ENCODE assay signal across 12 mouse cellular contexts in the genomic region with DNA sequence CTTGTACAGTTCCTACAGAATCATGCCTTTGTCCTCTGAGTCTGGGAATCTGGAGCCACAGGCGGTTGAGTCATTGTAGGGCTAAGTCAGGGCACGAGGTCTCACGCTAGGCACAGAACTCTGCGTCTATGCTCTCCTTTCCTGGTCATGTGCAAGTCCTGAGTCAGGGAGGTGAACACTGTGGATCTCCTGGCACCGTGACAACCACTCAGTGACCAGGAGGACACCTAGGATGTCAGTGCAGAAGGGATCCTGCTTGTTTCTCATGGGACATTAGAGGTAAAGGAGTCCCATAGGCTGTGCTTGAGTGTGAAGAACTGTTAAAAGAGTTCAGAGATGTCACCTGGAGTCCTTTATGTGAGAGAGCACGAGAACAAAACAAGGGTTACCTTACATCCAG. TPM values are rescaled to one million over a fixed set of nuclear protein-coding genes. Genes with fewer than 3 reads are reported as not detected.
"Had no signal": no experiment of that assay in that cellular context is flagged by ENCODE, and none has a peak within 500 bp of the region (broad histone marks: within the 10 kb centered on the region; RNA-seq: fewer than 3 reads in every experiment).

No protein-coding gene starts in this region.

- H3K9ac ChIP-seq: limb, embryonic 12.5 days; midbrain, embryonic 13.5 days; stomach, embryonic 15.5 days had no signal

- ATAC-seq: midbrain, embryonic 13.5 days had no signal

- H3K27me3 ChIP-seq: limb, embryonic 12.5 days; midbrain, embryonic 13.5 days; stomach, embryonic 15.5 days had no signal

- H3K27ac ChIP-seq: layer of hippocampus, adult 2 months; limb, embryonic 12.5 days; midbrain, embryonic 13.5 days; stomach, embryonic 15.5 days had no signal

- H3K9me3 ChIP-seq: limb, embryonic 12.5 days; midbrain, embryonic 13.5 days; stomach, embryonic 15.5 days had no signal

- H3K4me2 ChIP-seq: limb, embryonic 12.5 days; midbrain, embryonic 13.5 days; stomach, embryonic 15.5 days had no signal

- H3K36me3 ChIP-seq: limb, embryonic 12.5 days; midbrain, embryonic 13.5 days; stomach, embryonic 15.5 days had no signal

- H3K4me3 ChIP-seq: layer of hippocampus, adult 2 months; limb, embryonic 12.5 days; midbrain, embryonic 13.5 days; stomach, embryonic 15.5 days had no signal

- DNase-seq: kidney, adult 18-20 months; kidney, postnatal 10 days; kidney, postnatal 4 days; lung, adult 18-20 months; right cerebral cortex, postnatal 14 days; thymus, postnatal 36 days had no signal

RNA-seq across cellular contexts. Expression of gene Lipc, which starts 26.8 kb away (rescaled TPM):
- total RNA-seq: megakaryocyte progenitor cell, adult 5-6 weeks; midbrain, postnatal 0 days had no signal
- polyA plus RNA-seq: limb, embryonic 12.5 days; midbrain, embryonic 13.5 days; midbrain, postnatal 0 days had no signal
